Mouse (Mus musculus): ENCODE data around the gene Rnf10.
"Not testable (repeated sequence)": the region's sequence is repeated elsewhere in the genome, so short reads cannot be mapped to it uniquely, and the experiment has no call there.

Rnf10 gene

GRCm38 (mm10) chr5:115272812-115273548 is at the start of gene Rnf10:
TSS of gene Rnf10 (minus strand) at chr5:115272898.
- peak; percentile 99 for DNase-seq

- peak; percentile 79 to 81 for DNase-seq
Measured at GRCm38 (mm10) chr5:115319004-115319940, 46.6 kb upstream of the Rnf10 start.

GRCm38 (mm10) chr5:115317645-115318328 is 45.1 kb upstream of the Rnf10 start:
- DNase-seq, result peak in 1 of 2 experiments; percentile 27

GRCm38 (mm10) chr5:115316968-115317644 is 44.4 kb upstream of the Rnf10 start:
- peak in 1 of 2 experiments; percentile 30 for DNase-seq

GRCm38 (mm10) chr5:115313668-115313943 is 40.9 kb upstream of the Rnf10 start:
- no peak for DNase-seq

- no peak for DNase-seq
Measured at GRCm38 (mm10) chr5:115312816-115313667, 40.3 kb upstream of the Rnf10 start.

GRCm38 (mm10) chr5:115312354-115312753 is 39.7 kb upstream of the Rnf10 start:
- no peak for DNase-seq

GRCm38 (mm10) chr5:115302190-115302589 is 29.5 kb upstream of the Rnf10 start:
- DNase-seq, result not testable (repeated sequence)

GRCm38 (mm10) chr5:115301615-115302014 is 28.9 kb upstream of the Rnf10 start:
- no peak for DNase-seq

GRCm38 (mm10) chr5:115300792-115301614 is 28.3 kb upstream of the Rnf10 start, which contains the start of gene Dynll1:
TSS of gene Dynll1 (minus strand) at chr5:115300999.
- DNase-seq, result peak; percentile 100

GRCm38 (mm10) chr5:115300035-115300744 is 27.5 kb upstream of the Rnf10 start:
- DNase-seq, result peak; percentile 64 to 65

- no peak for DNase-seq
Measured at GRCm38 (mm10) chr5:115296347-115296746, 23.6 kb upstream of the Rnf10 start.

- peak in 1 of 2 experiments; percentile 41 for DNase-seq
Measured at GRCm38 (mm10) chr5:115294173-115294572, 21.5 kb upstream of the Rnf10 start.

- DNase-seq, result no peak
Measured at GRCm38 (mm10) chr5:115284735-115285134, 12.0 kb upstream of the Rnf10 start.

GRCm38 (mm10) chr5:115280050-115280687 is 7.5 kb upstream of the Rnf10 start:
- peak; percentile 38 to 60 for DNase-seq

- peak; percentile 93 to 94 for DNase-seq
Measured at GRCm38 (mm10) chr5:115279226-115280049, 6.7 kb upstream of the Rnf10 start, which contains the start of gene Coq5. TSS of gene Coq5 (plus strand) at chr5:115279666.

- DNase-seq, result no peak
Measured at GRCm38 (mm10) chr5:115278785-115279184, 6.1 kb upstream of the Rnf10 start.

GRCm38 (mm10) chr5:115278053-115278452 is 5.4 kb upstream of the Rnf10 start:
- DNase-seq, result no peak
